In the genomic region with DNA sequence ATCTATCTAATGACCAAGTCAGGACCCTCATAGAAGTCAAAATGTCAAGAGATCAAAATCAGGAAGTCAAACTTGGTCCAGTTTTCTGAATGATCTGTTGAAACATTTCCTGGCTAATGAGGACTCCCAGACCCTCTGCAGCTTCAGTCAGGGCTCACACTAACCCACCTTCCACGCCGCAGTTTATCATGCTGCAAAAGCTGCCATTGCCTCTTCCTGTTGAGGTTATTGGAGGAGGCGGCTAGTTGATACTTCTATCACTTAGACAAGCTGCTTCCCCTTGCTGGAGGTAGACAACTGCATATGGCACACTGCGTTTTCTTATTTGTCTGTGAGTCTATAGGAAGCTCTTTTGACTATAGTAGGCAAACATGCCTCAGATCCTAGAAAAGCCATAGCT, we compare ENCODE assay signal across 19 mouse cellular contexts.
DNase-seq lines count a peak whose midpoint lies in the region; ATAC-seq lines count a peak whose summit lies in the region.
"Had no signal": no experiment of that assay in that cellular context is flagged by ENCODE, and none has a peak within 500 bp of the region (broad histone marks: within the 10 kb centered on the region; RNA-seq: fewer than 3 reads in every experiment).

No protein-coding gene starts in this region.

- peak; percentile 10 for DNase-seq in c-Kit-positive CD71-negative TER-119-negative erythroid progenitor cells, embryonic 14.5 days (ENCODE audit: low read depth)
- no peak for DNase-seq in left cerebral cortex, postnatal 10 days (ENCODE audit: extremely low spot score in 1 of 2, low spot score in 2 of 2)
- DNase-seq in ovary, postnatal 10 days (ENCODE audit: low spot score), result no peak
- no peak for DNase-seq in heart, adult 18-20 months
- DNase-seq: adrenal gland, adult 2 months; adrenal gland, postnatal 10 days; adrenal gland, postnatal 25 days; cerebellum, adult 11-12 months; cerebellum, adult 2 months; cerebellum, adult 9-10 months; cerebellum, postnatal 10 days; cerebellum, postnatal 25 days; embryo, embryonic 11 days; forebrain, postnatal 0 days had no signal

- peak; percentile 99 for ATAC-seq in common myeloid progenitor, adult 5-6 weeks (replicated peaks; ENCODE audit: low read depth, poor library complexity, severe bottlenecking)
- ATAC-seq in hematopoietic stem cell, adult 5-6 weeks (replicated peaks in 1 of 2; ENCODE audit: insufficient read depth in 1 of 2, low FRiP score in 2 of 2, low TSS enrichment in 1 of 2, low read depth in 1 of 2, poor library complexity in 2 of 2, severe bottlenecking in 2 of 2), result peak; percentile 56 to 60
- peak; percentile 52 for ATAC-seq in megakaryocyte-erythroid progenitor cell, adult 5-6 weeks (replicated peaks; ENCODE audit: low FRiP score, low TSS enrichment, poor library complexity, severe bottlenecking)
- ATAC-seq: forebrain, embryonic 13.5 days; forebrain, embryonic 15.5 days; forebrain, postnatal 0 days had no signal

- intact Hi-C loops in left cerebral cortex, postnatal 10 days (cut with DNase I), result no loop called here
